Comparison of ENCODE assay signal across 23 mouse cellular contexts in the genomic region with DNA sequence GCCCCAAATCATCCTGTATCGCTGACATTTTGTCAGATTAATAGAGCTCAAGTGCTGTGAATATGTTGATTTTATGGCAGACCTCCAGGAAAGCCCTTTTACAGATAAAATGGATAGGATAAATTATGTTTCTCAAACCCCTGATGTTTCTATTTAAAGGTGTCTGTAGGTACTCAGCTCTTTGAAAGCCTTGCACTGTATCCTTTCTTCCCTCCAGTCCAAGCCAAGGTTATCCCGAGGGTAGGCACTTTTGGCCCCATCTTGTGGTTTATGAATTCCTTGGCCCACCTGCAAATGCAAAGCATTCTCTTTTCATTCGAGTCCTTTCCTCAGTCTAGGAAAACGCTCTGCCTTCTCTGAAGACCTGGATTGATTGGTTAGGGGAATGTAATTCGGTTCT.
DNase-seq lines count a peak whose midpoint lies in the region; ATAC-seq and TF ChIP-seq lines count a peak whose summit lies in the region.
"Had no signal": no experiment of that assay in that cellular context is flagged by ENCODE, and none has a peak within 500 bp of the region (broad histone marks: within the 10 kb centered on the region; RNA-seq: fewer than 3 reads in every experiment).

No protein-coding gene starts in this region.

- no peak overlapping the region for H3K4me2 ChIP-seq in kidney, embryonic 14.5 days (replicated peaks; ENCODE audit: low read depth, low read length)
- no peak overlapping the region for H3K4me2 ChIP-seq in stomach, embryonic 14.5 days (replicated peaks; ENCODE audit: low read depth, low read length)
- H3K4me2 ChIP-seq in stomach, postnatal 0 days (replicated peaks; ENCODE audit: low read depth) = no peak overlapping the region
- H3K4me2 ChIP-seq in limb, embryonic 13.5 days (replicated peaks) = no peak overlapping the region
- H3K4me2 ChIP-seq: embryonic facial prominence, embryonic 13.5 days; forebrain, embryonic 15.5 days; heart, embryonic 11.5 days; heart, embryonic 15.5 days; hindbrain, embryonic 13.5 days had no signal

- no peaks in the 10 kb centered on the region for H3K4me1 ChIP-seq in kidney, embryonic 14.5 days (ENCODE audit: control insufficient read depth, insufficient read depth, low read length)
- H3K4me1 ChIP-seq in stomach, embryonic 14.5 days (ENCODE audit: control insufficient read depth, insufficient read depth, low read length) = no peaks in the 10 kb centered on the region
- no peaks in the 10 kb centered on the region for H3K4me1 ChIP-seq in stomach, postnatal 0 days (replicated peaks; ENCODE audit: control insufficient read depth, insufficient read depth)
- peaks cover 16% of the 10 kb centered on the region; the same call in 1 of the 2 replicates for H3K4me1 ChIP-seq in limb, embryonic 13.5 days
- H3K4me1 ChIP-seq: forebrain, embryonic 15.5 days; heart, embryonic 15.5 days; hindbrain, embryonic 13.5 days had no signal

- no peak for TF ChIP-seq CTCF in stomach, postnatal 0 days (IDR thresholded peaks at IDR 0.05; ENCODE audit: low read depth)

- DNase-seq in kidney, adult 9 months = no peak
- no peak for DNase-seq in stomach, postnatal 0 days (ENCODE audit: low spot score)
- no peak for DNase-seq in spleen, postnatal 4 days (ENCODE audit: low spot score in 2 of 2)
- no peak for DNase-seq in gastrocnemius, adult 18-20 months (ENCODE audit: low spot score)
- DNase-seq: adrenal gland, postnatal 14 days; cerebellum, adult 18-20 months; cerebellum, adult 9-11 months; cerebellum, postnatal 36 days; gastrocnemius, postnatal 10 days; heart, adult 18-20 months; heart, postnatal 14 days had no signal

- no peaks in the 10 kb centered on the region for H3K36me3 ChIP-seq in kidney, embryonic 14.5 days (ENCODE audit: control insufficient read depth, insufficient read depth, low read length)
- no peaks in the 10 kb centered on the region for H3K36me3 ChIP-seq in stomach, embryonic 14.5 days (ENCODE audit: control insufficient read depth, insufficient read depth, low read length)
- H3K36me3 ChIP-seq in stomach, postnatal 0 days (ENCODE audit: control insufficient read depth, insufficient read depth, low read length) = no peaks in the 10 kb centered on the region
- H3K36me3 ChIP-seq in limb, embryonic 13.5 days = no peaks in the 10 kb centered on the region
- H3K36me3 ChIP-seq: embryonic facial prominence, embryonic 13.5 days; forebrain, embryonic 15.5 days; heart, embryonic 15.5 days; hindbrain, embryonic 13.5 days had no signal

- no peak for TF ChIP-seq EP300 in stomach, postnatal 0 days (optimal IDR thresholded peaks at IDR 0.05)

- peak; percentile 55; the same call in 1 of the 2 replicates for ATAC-seq in kidney, embryonic 14.5 days (ENCODE audit: low FRiP score, low TSS enrichment)
- peak; percentile 72; the same call in 1 of the 2 replicates for ATAC-seq in stomach, embryonic 14.5 days (ENCODE audit: insufficient number of reproducible peaks, insufficient read depth, low FRiP score, low read depth)
- ATAC-seq in stomach, postnatal 0 days (ENCODE audit: low FRiP score, low TSS enrichment) = no peak
- ATAC-seq in limb, embryonic 13.5 days (ENCODE audit: low FRiP score, low read depth) = peak; percentile 57
- ATAC-seq: activated CD4-positive, CD25-positive, alpha-beta regulatory T cell, adult 4 months; forebrain, embryonic 15.5 days; hindbrain, postnatal 0 days; Patski had no signal

- no peak overlapping the region for H3K4me3 ChIP-seq in kidney, embryonic 14.5 days (ENCODE audit: low read length)
- H3K4me3 ChIP-seq in stomach, embryonic 14.5 days (ENCODE audit: low read depth, low read length) = no peak overlapping the region
- no peak overlapping the region for H3K4me3 ChIP-seq in stomach, postnatal 0 days (ENCODE audit: low read depth, low read length)
- H3K4me3 ChIP-seq in limb, embryonic 13.5 days = no peak overlapping the region
- H3K4me3 ChIP-seq: embryonic facial prominence, embryonic 13.5 days; forebrain, embryonic 15.5 days; heart, embryonic 15.5 days; hindbrain, embryonic 13.5 days had no signal

- no peaks in the 10 kb centered on the region for H3K9me3 ChIP-seq in kidney, embryonic 14.5 days (ENCODE audit: control insufficient read depth, low read length)
- H3K9me3 ChIP-seq in stomach, embryonic 14.5 days (ENCODE audit: control insufficient read depth, low read depth, low read length) = no peaks in the 10 kb centered on the region
- no peaks in the 10 kb centered on the region for H3K9me3 ChIP-seq in stomach, postnatal 0 days (ENCODE audit: control insufficient read depth, low read length)
- no peaks in the 10 kb centered on the region for H3K9me3 ChIP-seq in limb, embryonic 13.5 days
- H3K9me3 ChIP-seq: embryonic facial prominence, embryonic 13.5 days; forebrain, embryonic 15.5 days; heart, embryonic 15.5 days; hindbrain, embryonic 13.5 days had no signal

- H3K27me3 ChIP-seq in kidney, embryonic 14.5 days (ENCODE audit: control insufficient read depth, insufficient read depth, low read length) = no peaks in the 10 kb centered on the region
- no peaks in the 10 kb centered on the region for H3K27me3 ChIP-seq in stomach, embryonic 14.5 days (ENCODE audit: control insufficient read depth, insufficient read depth, low read length)
- H3K27me3 ChIP-seq in stomach, postnatal 0 days (ENCODE audit: control insufficient read depth, insufficient read depth, low read length) = no peaks in the 10 kb centered on the region
- no peaks in the 10 kb centered on the region for H3K27me3 ChIP-seq in limb, embryonic 13.5 days
- H3K27me3 ChIP-seq: CH12.LX; embryonic facial prominence, embryonic 13.5 days; forebrain, embryonic 15.5 days; heart, embryonic 15.5 days; hindbrain, embryonic 13.5 days; Patski had no signal

- no peak overlapping the region for H3K9ac ChIP-seq in kidney, embryonic 14.5 days (ENCODE audit: low read depth, low read length)
- H3K9ac ChIP-seq in stomach, embryonic 14.5 days (replicated peaks; ENCODE audit: low read depth, low read length) = no peak overlapping the region
- H3K9ac ChIP-seq in stomach, postnatal 0 days (ENCODE audit: low read length) = no peak overlapping the region
- no peak overlapping the region for H3K9ac ChIP-seq in limb, embryonic 13.5 days
- H3K9ac ChIP-seq: embryonic facial prominence, embryonic 13.5 days; forebrain, embryonic 15.5 days; heart, embryonic 15.5 days; hindbrain, embryonic 13.5 days had no signal

- 55% methylated on average over 5 of the region's 5 CpGs for WGBS in kidney, embryonic 14.5 days
- 29% methylated on average over 5 of the region's 5 CpGs for WGBS in stomach, embryonic 14.5 days
- 22% methylated on average over 5 of the region's 5 CpGs for WGBS in stomach, postnatal 0 days
- WGBS in limb, embryonic 13.5 days = 33% methylated on average over 5 of the region's 5 CpGs

- no peak overlapping the region for H3K27ac ChIP-seq in kidney, embryonic 14.5 days (ENCODE audit: low read depth, low read length)
- no peak overlapping the region for H3K27ac ChIP-seq in stomach, embryonic 14.5 days (ENCODE audit: low read length)
- H3K27ac ChIP-seq in stomach, postnatal 0 days (replicated peaks) = no peak overlapping the region
- H3K27ac ChIP-seq in limb, embryonic 13.5 days = no peak overlapping the region; the same call in 1 of the 2 replicates
- H3K27ac ChIP-seq: embryonic facial prominence, embryonic 13.5 days; forebrain, embryonic 15.5 days; heart, embryonic 15.5 days; hindbrain, embryonic 13.5 days; hindbrain, postnatal 0 days had no signal
